Comparison of ENCODE assay signal across 22 mouse cellular contexts in the genomic region with DNA sequence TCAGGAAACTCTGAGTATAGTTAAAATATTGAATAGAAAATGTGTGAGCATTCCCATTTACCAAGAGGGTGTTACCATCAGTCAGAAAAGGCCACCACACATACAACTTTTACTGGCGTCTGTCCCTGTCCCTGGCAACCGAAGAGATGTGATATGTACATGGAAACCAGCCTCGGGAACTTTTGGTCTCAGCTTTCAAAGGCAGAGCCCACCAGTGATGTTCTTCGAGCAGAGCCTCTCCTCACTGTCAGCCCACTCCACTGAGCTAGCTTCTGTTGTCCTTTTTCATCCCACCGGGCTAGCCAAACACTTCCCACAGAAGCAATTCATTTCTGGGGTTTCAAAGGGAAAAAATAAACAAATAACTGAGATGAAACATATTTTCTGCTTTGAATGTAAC. TPM values are rescaled to one million over a fixed set of nuclear protein-coding genes. Genes with fewer than 3 reads are reported as not detected.
DNase-seq lines count a peak whose midpoint lies in the region; ATAC-seq lines count a peak whose summit lies in the region.
"Had no signal": no experiment of that assay in that cellular context is flagged by ENCODE, and none has a peak within 500 bp of the region (broad histone marks: within the 10 kb centered on the region; RNA-seq: fewer than 3 reads in every experiment).

No protein-coding gene starts in this region.

- H3K4me1 ChIP-seq in hindbrain, embryonic 12.5 days = peaks cover 37% of the 10 kb centered on the region
- H3K4me1 ChIP-seq in hindbrain, embryonic 16.5 days (ENCODE audit: control insufficient read depth, insufficient read depth, low read depth, low read length) = peaks cover 7% of the 10 kb centered on the region
- peaks cover 4% of the 10 kb centered on the region; the same call in 1 of the 2 replicates for H3K4me1 ChIP-seq in midbrain, embryonic 14.5 days (ENCODE audit: control insufficient read depth, insufficient read depth, low read length)
- H3K4me1 ChIP-seq in midbrain, embryonic 10.5 days = peaks cover 35% of the 10 kb centered on the region
- peaks cover 63% of the 10 kb centered on the region for H3K4me1 ChIP-seq in neural tube, embryonic 13.5 days (replicated peaks)
- H3K4me1 ChIP-seq: liver, embryonic 12.5 days had no signal

- H3K27ac ChIP-seq in hindbrain, embryonic 12.5 days = peak overlapping the region; percentile 69
- no peak overlapping the region for H3K27ac ChIP-seq in hindbrain, embryonic 16.5 days (ENCODE audit: low read depth, low read length)
- no peak overlapping the region for H3K27ac ChIP-seq in midbrain, embryonic 14.5 days (replicated peaks; ENCODE audit: low read depth, low read length)
- no peak overlapping the region for H3K27ac ChIP-seq in midbrain, embryonic 10.5 days (replicated peaks)
- H3K27ac ChIP-seq in neural tube, embryonic 13.5 days (replicated peaks) = peak overlapping the region; percentile 75
- H3K27ac ChIP-seq: limb, embryonic 13.5 days; liver, embryonic 12.5 days had no signal

- 2% methylated on average over 5 of the region's 5 CpGs for WGBS in hindbrain, embryonic 12.5 days
- 6% methylated on average over 5 of the region's 5 CpGs for WGBS in hindbrain, embryonic 16.5 days
- 1% methylated on average over 5 of the region's 5 CpGs for WGBS in midbrain, embryonic 14.5 days
- WGBS in midbrain, embryonic 10.5 days = 2% methylated on average over 5 of the region's 5 CpGs
- under 1% methylated on average over 5 of the region's 5 CpGs for WGBS in neural tube, embryonic 13.5 days

- no peak overlapping the region for H3K4me2 ChIP-seq in hindbrain, embryonic 12.5 days (replicated peaks)
- no peak overlapping the region for H3K4me2 ChIP-seq in hindbrain, embryonic 16.5 days (ENCODE audit: low read length)
- 0 out of 2 replicates have a peak overlapping the region, but pooled peaks have one; percentile 37 for H3K4me2 ChIP-seq in midbrain, embryonic 14.5 days (ENCODE audit: low read length)
- H3K4me2 ChIP-seq in neural tube, embryonic 13.5 days = no peak overlapping the region; the same call in 1 of the 2 replicates
- H3K4me2 ChIP-seq: liver, embryonic 12.5 days had no signal

- no peak overlapping the region for H3K9ac ChIP-seq in hindbrain, embryonic 12.5 days
- H3K9ac ChIP-seq in hindbrain, embryonic 16.5 days (ENCODE audit: low read depth, low read length) = no peak overlapping the region
- no peak overlapping the region for H3K9ac ChIP-seq in midbrain, embryonic 14.5 days (replicated peaks; ENCODE audit: low read length)
- no peak overlapping the region for H3K9ac ChIP-seq in neural tube, embryonic 13.5 days
- H3K9ac ChIP-seq: heart, embryonic 12.5 days; limb, embryonic 13.5 days; liver, embryonic 12.5 days had no signal

- ATAC-seq in hindbrain, embryonic 12.5 days (ENCODE audit: low FRiP score) = no peak
- ATAC-seq in hindbrain, embryonic 16.5 days = no peak
- no peak for ATAC-seq in midbrain, embryonic 14.5 days (ENCODE audit: low FRiP score, low TSS enrichment)
- no peak for ATAC-seq in neural tube, embryonic 13.5 days (ENCODE audit: low read depth)
- ATAC-seq: intestine, postnatal 0 days; liver, embryonic 12.5 days had no signal

- peaks cover 96% of the 10 kb centered on the region for H3K27me3 ChIP-seq in hindbrain, embryonic 12.5 days
- H3K27me3 ChIP-seq in hindbrain, embryonic 16.5 days (replicated peaks; ENCODE audit: control insufficient read depth, insufficient read depth, low read length) = peaks cover 61% of the 10 kb centered on the region
- H3K27me3 ChIP-seq in midbrain, embryonic 14.5 days (ENCODE audit: control insufficient read depth, insufficient read depth, low read length) = peaks cover 90% of the 10 kb centered on the region
- peaks cover 100% of the 10 kb centered on the region for H3K27me3 ChIP-seq in midbrain, embryonic 10.5 days (ENCODE audit: low read depth, poor library complexity, severe bottlenecking)
- peaks cover 96% of the 10 kb centered on the region for H3K27me3 ChIP-seq in neural tube, embryonic 13.5 days

- H3K36me3 ChIP-seq in hindbrain, embryonic 12.5 days = no peaks in the 10 kb centered on the region
- H3K36me3 ChIP-seq in hindbrain, embryonic 16.5 days (ENCODE audit: control insufficient read depth, insufficient read depth, low read length) = no peaks in the 10 kb centered on the region
- H3K36me3 ChIP-seq in midbrain, embryonic 14.5 days (ENCODE audit: control insufficient read depth, insufficient read depth, low read length) = no peaks in the 10 kb centered on the region
- H3K36me3 ChIP-seq in midbrain, embryonic 10.5 days = no peaks in the 10 kb centered on the region
- H3K36me3 ChIP-seq in neural tube, embryonic 13.5 days = no peaks in the 10 kb centered on the region
- H3K36me3 ChIP-seq: heart, embryonic 12.5 days; limb, embryonic 13.5 days; liver, embryonic 12.5 days had no signal

- no peak overlapping the region for H3K4me3 ChIP-seq in hindbrain, embryonic 12.5 days
- no peak overlapping the region for H3K4me3 ChIP-seq in hindbrain, embryonic 16.5 days (ENCODE audit: low read length)
- no peak overlapping the region for H3K4me3 ChIP-seq in midbrain, embryonic 14.5 days (replicated peaks; ENCODE audit: low read depth, low read length)
- H3K4me3 ChIP-seq in midbrain, embryonic 10.5 days = no peak overlapping the region
- H3K4me3 ChIP-seq in neural tube, embryonic 13.5 days = no peak overlapping the region
- H3K4me3 ChIP-seq: liver, embryonic 12.5 days had no signal

- no peaks in the 10 kb centered on the region for H3K9me3 ChIP-seq in hindbrain, embryonic 12.5 days (replicated peaks)
- no peaks in the 10 kb centered on the region for H3K9me3 ChIP-seq in hindbrain, embryonic 16.5 days (ENCODE audit: control insufficient read depth, low read length)
- H3K9me3 ChIP-seq in midbrain, embryonic 14.5 days (ENCODE audit: control insufficient read depth, low read length) = no peaks in the 10 kb centered on the region
- no peaks in the 10 kb centered on the region for H3K9me3 ChIP-seq in midbrain, embryonic 10.5 days (replicated peaks)
- H3K9me3 ChIP-seq in neural tube, embryonic 13.5 days = no peaks in the 10 kb centered on the region
- H3K9me3 ChIP-seq: heart, embryonic 12.5 days; limb, embryonic 13.5 days; liver, embryonic 12.5 days had no signal

- peak; percentile 46 for DNase-seq in embryo, embryonic 10.5 days (ENCODE audit: low spot score)
- DNase-seq in embryo, embryonic 11 days = no peak
- DNase-seq in midbrain, embryonic 14.5 days = peak; percentile 26
- no peak for DNase-seq in midbrain, embryonic 10.5 days (ENCODE audit: low spot score)
- no peak for DNase-seq in cerebellum, adult 18-20 months
- DNase-seq: adrenal gland, postnatal 10 days; cerebellum, adult 2 months; cerebellum, postnatal 36 days; heart, postnatal 10 days; kidney, postnatal 36 days; layer of hippocampus, postnatal 36 days; lung, adult 18-20 months; lung, postnatal 14 days; right cerebral cortex, postnatal 14 days; spleen, adult 18-20 months had no signal

RNA-seq across cellular contexts. Expression of gene Tfap2a, which starts 29.9 kb away (rescaled TPM):
- 20.5 and 21.1 TPM in 2 replicates for polyA plus RNA-seq in hindbrain, embryonic 12.5 days (2016; fragmentation: Nextera tagmentation; extraction: Ambion mirVana)
- polyA plus RNA-seq in hindbrain, embryonic 16.5 days (2015; fragmentation: Nextera tagmentation; extraction: Ambion mirVana) = 8.4 and 9.0 TPM in 2 replicates
- 11.6 and 11.8 TPM in 2 replicates for polyA plus RNA-seq in midbrain, embryonic 14.5 days (2014; fragmentation: Nextera tagmentation; extraction: Ambion mirVana)
- polyA plus RNA-seq in midbrain, embryonic 10.5 days (2016; fragmentation: Nextera tagmentation; extraction: Ambion mirVana) = 2.3 and 2.5 TPM in 2 replicates
- 11.6 and 13.7 TPM in 2 replicates for polyA plus RNA-seq in neural tube, embryonic 13.5 days (2015; fragmentation: Nextera tagmentation; extraction: Ambion mirVana)

Comparison
In these comparisons a context has a peak if more than half of its experiments do, and no peak if none do; other contexts are left out.
1. DNase-seq: peak in embryo, embryonic 10.5 days (single experiment) and midbrain, embryonic 14.5 days (single experiment); none in embryo, embryonic 11 days (single experiment), midbrain, embryonic 10.5 days (single experiment) and cerebellum, adult 18-20 months (0 of 2).
2. H3K27ac ChIP-seq: peak in hindbrain, embryonic 12.5 days (single experiment) and neural tube, embryonic 13.5 days (single experiment); none in hindbrain, embryonic 16.5 days (single experiment), midbrain, embryonic 14.5 days (single experiment) and midbrain, embryonic 10.5 days (single experiment).